Mouse (Mus musculus): ENCODE measurements around the gene Capns2. TPM values are rescaled to one million over a fixed set of nuclear protein-coding genes. Genes with fewer than 3 reads are reported as not detected.
A peak's percentile ranks its signal among the peaks of the same experiment; 100 is the strongest.
"Not testable (repeated sequence)": the region's sequence is repeated elsewhere in the genome, so short reads cannot be mapped to it uniquely, and the experiment has no call there.

Capns2 gene
- 0.75 to 4.6 TPM (median 2.7 TPM) in 3 replicates for total RNA-seq (2017)

DNA sequence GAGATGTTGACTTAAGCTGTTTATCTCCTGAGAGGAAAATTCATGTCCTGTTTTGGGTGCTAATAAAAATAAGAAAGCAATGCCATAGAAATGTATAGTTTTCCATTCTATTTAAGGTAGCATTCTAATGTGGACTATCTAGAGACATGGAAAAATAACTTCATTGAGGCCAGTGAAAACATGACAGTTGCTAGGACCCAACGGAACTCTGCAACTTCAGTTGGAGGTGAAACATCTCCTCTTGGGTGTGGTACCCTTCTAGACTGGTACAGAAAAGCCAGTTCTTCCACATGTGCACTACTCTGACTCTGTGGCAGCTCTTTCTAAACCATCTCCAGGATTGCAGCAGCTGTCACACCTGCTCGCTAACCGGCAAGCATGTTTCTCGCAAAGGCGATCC is at the start of gene Capns2:
Capns2 (plus strand) TSS at position 301 of the 400 bp plus-strand sequence.
- ATAC-seq (replicated peaks; ENCODE audit: insufficient number of reproducible peaks, low FRiP score, low TSS enrichment, poor library complexity, severe bottlenecking) = no peak

DNA sequence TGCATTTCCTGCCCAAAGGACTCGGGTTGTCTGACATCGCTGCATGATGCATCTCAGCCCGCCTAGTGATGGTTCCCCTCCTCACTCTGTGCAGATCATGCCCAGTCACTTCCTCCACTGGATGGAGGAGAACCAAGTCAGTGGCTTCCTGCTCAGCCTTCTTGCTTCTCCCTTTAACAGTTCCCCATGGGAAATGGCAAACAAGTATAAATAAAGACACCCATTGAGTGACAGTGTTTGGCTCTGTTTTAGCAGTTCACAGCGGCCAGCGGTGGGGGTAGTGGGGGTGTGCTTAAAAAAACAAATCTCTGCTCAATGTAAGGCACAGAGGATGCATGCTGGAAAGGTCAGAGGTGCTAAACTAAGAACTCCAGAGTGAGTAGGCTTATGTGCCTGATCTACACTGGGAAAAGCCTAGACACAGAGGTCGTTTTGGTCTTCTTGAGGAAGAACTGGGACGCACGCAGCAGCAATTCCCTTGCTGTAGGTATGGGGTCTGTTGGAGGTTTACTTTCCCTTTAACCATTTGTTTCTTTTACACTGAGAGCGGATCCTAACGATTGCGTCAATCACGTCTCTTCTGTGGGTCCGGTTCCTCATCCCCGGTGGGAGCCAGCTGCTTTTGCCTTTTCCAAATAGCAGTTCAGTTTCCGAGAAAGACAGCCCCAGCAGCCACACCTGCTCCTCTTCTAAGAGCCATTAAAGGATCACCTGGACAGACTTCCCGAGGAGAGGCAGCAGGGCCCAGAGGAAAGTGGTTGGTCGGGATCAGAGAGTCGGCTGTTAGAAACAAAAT is 47.8 kb upstream of the Capns2 start:
- peak; percentile 62 for ATAC-seq (replicated peaks; ENCODE audit: insufficient number of reproducible peaks, low FRiP score, low TSS enrichment, poor library complexity, severe bottlenecking)

DNA sequence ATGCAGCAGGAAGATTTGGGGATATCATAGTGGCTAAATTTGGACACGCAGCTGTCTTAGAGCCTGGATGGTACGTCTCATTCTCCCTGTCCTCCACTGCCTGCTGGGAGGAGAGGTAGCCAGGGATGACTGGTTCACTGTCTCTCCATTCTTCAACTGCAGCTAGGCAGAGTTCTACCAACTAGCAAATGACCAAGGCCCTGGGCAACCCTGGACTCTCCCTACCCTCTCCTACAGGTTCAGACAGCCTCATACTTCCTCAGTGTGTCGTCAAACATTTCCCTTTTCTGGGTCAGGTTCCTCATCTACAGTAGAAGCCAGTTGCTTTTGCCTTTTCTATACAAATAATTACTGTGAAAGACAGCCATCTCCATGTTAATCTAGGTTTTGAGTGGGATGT is 46.5 kb upstream of the Capns2 start:
- ATAC-seq (replicated peaks; ENCODE audit: insufficient number of reproducible peaks, low FRiP score, low TSS enrichment, poor library complexity, severe bottlenecking) = peak; percentile 71

DNA sequence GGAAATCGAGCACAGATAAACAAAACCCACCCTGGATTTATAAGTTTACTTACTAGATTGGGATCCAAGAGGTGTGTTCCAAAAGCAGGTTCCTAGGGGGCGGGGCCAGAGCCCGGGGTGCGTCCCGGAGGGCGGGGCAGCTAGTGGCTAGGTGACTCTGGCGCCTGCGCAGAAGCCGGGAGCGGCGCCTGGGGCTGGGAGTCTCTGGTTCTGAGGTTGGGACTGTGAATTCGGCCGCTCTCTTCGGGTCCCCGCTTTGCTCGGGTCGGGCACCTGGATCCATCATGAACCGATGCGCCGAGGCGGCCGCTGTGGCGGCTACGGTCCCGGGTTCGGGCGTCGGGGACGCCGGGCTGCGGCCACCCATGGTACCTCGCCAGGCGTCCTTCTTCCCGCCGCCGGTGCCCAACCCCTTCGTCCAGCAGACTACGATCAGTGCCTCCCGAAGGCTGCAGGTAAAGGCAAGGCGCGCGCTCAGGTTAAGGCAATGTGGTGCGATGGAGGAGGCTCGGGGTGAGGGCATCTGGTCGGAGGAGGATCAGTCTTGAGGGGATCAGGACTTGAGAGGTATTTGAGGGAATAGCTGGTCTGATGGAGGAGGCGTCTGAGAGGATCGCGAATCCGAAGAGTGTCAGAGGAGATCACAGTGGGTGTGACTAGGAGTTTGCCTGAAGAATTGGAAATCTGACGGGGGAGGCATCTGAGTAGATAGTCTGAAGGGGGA is 45.9 kb upstream of the Capns2 start, which contains the start of gene Lpcat2:
Lpcat2 (plus strand) TSS at position 169 of the 724 bp plus-strand sequence.
- ATAC-seq (replicated peaks; ENCODE audit: insufficient number of reproducible peaks, low FRiP score, low TSS enrichment, poor library complexity, severe bottlenecking) = no peak

DNA sequence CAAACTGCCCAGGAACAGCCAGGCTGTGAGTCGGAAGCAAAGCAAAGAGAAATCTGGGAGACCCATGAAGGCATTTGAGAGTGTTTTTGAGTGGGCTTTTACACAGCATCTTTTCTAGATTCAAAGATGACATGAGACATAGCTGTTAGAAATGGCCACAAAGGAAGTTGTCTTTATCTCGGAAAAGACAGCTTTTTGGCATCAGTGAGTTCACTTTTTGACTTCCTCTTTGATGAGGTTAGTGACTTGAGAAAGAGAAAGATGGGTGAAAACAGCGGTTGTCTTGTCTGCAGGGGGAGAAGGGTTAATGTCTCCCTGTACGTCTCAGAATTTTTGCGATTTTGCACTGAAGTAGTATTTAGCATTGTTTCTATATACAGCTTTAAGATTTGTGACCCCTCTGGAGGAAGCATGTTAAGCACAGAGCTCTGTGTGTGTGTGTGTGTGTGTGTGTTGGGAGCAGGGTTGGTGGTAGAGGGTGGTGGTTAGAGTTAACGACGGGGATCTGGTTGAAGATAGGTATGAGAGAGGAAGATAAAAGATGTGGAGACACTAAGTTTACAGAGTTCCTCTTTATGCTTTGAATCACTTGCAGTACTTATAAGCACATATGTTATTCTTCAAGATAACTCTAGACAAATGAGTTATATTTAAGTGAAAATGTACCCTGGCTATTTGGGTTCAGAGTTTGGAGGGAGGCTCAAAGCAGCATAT is 44.8 kb upstream of the Capns2 start:
- no peak for ATAC-seq (replicated peaks; ENCODE audit: insufficient number of reproducible peaks, low FRiP score, low TSS enrichment, poor library complexity, severe bottlenecking)

DNA sequence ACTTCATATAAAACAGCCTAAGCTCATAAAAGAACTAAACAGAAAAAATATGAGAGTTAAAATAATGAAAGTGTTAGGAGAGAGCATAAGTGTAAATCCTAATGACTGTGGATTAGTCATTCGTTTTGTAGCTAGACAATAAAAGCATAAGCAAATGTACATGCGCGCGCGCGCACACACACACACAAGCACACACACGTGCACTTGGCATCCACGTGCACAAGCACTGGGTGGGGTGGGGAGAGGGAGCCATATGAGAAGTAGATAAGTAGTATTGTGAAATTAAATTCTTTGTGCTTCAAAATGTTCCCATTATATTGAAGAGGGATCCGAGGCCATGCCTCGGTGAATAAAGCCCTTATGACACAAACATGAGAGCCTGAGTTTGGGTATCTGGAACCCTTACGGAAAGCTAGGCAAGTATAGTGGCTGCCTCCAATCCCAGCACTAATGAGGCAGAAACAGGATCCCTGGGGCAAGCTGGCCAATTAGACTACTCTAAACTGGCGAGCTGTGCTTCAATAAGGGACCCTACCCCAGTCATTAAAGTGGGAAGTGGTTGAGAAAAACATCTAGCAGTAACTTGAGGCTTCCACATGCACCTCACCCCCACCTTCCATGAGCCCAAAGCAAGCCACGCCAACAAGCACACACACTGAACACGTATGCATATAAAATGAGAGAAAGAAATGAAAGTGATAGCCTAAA is 42.6 kb upstream of the Capns2 start:
- no peak for ATAC-seq (replicated peaks; ENCODE audit: insufficient number of reproducible peaks, low FRiP score, low TSS enrichment, poor library complexity, severe bottlenecking)

DNA sequence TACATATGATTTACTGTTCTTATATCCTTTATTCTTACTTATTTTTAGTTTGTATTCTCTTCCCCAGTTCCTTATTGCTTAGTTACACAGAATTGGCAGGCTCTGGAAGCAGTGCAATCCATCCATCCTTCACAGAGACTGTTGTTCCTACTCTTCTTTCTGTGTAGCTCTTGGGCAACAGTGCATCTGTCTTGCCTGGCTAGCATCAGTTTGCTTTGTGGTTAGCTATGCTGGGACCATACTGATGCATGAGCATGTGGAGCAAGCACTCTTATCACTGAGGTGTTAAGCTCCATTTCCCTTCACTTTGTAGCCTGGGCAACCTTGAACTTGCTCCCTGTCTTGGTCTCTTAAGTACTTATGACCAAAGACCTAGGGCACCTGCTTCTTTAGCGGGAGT is 39.2 kb upstream of the Capns2 start:
- ATAC-seq (replicated peaks; ENCODE audit: insufficient number of reproducible peaks, low FRiP score, low TSS enrichment, poor library complexity, severe bottlenecking) = no peak

DNA sequence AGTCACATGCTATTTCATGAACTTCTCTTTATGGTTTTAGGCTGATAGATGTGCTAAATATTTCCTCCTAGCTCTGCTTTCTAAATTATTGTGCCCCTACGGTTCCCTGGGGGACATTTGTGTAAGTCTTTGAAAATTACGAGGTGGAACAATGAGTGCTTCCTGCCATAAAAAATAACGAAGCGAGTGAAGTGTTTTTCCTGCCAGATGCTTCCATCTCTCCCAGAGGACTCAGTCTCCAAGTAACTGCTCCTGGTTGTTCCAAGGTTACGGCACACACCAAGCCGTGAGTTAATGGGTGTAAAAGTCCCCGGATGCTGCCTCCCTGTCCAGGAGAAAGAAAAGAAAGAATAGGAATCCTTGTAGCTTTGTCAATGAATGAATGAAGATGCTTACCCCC is 30.9 kb upstream of the Capns2 start:
- ATAC-seq (replicated peaks; ENCODE audit: insufficient number of reproducible peaks, low FRiP score, low TSS enrichment, poor library complexity, severe bottlenecking) = no peak

DNA sequence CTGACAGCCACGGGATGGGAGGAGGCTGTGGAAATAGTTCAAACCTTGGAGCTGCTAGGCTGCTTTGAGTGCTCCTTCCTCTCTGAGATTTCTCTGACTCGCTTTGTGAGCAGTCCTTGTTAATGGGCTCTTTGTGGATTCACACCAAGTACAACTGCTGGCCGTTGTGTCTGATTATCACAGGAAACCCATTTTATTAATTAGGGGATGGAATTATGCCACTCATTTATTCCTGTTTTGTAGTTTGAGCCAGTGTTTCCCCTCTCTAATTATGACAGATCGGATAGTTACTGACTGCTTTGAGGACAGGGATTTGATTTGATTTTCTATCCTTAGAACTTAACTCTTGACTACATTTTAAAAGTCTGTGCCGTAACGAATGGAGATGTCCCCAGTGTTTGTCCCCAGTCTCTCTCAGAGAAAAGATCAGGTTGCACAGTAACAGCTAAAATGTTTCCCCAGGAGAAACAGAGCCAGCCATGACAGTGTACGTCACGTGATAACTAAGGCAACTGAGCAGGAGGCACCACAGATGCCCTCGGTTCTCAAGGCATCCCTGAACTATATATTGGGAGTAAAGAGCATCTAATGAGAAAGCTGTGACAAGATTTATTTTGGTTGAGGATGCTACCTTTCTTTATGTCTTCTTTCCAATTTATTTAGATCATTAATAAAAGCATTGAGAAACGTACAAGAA is 29.0 kb upstream of the Capns2 start:
- no peak for ATAC-seq (replicated peaks; ENCODE audit: insufficient number of reproducible peaks, low FRiP score, low TSS enrichment, poor library complexity, severe bottlenecking)

DNA sequence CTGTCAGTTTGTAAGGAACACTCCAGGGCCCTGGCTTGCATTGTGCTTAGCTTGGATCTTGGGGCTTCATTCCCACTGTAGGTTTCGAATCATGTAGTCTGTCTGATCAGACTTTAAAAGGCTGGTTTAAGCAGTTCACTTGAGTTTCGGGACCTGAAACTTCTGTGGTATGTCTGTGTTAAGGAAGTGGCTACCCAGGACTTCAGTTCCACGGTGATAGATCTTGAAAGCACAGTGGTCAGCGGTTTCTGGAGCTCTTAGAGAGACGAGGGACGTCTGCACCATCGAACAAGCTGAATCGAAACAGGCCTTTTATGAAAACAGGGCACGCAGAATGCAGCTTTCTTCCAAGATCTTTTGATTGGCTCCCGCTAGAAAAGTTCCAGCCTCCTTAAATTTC is 25.4 kb upstream of the Capns2 start:
- no peak for ATAC-seq (replicated peaks; ENCODE audit: insufficient number of reproducible peaks, low FRiP score, low TSS enrichment, poor library complexity, severe bottlenecking)

DNA sequence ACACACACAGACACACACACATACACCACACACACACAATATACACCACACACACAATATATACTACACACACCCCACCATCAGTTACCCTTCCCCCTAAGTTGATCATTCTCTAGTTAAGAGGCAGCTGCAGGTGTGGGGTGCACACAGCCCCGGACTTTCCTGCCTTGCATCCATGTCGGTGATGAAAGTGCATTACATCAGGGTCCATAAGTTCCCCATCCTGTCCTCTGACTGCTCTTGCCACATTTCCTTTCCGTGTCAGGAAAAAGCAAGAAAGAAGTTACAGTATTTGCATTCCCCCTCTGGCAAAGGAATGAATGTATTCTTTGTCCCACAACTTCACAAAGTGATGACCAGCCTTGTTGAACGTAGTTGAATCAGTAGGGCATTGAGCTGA is 20.0 kb upstream of the Capns2 start:
- ATAC-seq (replicated peaks; ENCODE audit: insufficient number of reproducible peaks, low FRiP score, low TSS enrichment, poor library complexity, severe bottlenecking) = no peak

DNA sequence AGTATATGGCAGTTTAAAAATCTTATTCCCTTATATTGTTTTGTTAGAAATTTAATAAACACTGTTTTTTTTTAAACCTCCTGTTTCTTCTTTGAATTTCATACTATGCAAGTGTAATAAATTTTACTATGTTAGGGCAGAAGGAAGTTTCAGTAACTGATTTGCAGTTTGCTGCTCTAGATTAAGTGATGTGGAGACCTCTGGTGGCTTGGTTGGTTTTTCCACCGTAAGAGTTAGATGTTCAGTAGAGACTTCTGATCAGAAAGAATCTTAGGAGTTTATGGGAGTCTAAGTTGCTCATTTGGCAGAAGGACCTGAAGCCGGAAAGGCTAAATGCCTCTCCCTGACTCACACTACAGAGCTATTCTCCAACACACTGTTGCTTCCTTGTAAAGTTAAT is 17.4 kb upstream of the Capns2 start:
- ATAC-seq (replicated peaks; ENCODE audit: insufficient number of reproducible peaks, low FRiP score, low TSS enrichment, poor library complexity, severe bottlenecking) = no peak

DNA sequence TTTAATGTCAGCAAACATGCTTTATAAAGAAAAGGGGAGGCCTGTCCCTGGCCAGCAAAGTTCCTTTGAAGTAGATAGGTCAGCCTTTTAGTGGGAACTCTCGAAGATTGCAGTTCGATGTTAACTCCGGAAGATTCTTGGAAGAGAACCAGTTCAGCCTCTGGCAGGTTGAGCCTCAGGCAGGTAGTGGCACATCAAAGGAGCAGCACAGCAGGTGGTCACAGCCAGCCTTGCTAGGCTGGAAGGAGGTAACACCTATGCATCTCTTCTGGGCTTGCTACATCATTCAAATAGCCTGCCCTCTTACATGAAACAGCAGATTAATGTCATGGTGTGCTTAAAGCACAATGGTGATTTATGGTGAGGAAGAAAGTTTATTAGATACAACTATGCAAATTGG is 9.0 kb upstream of the Capns2 start:
- ATAC-seq (replicated peaks; ENCODE audit: insufficient number of reproducible peaks, low FRiP score, low TSS enrichment, poor library complexity, severe bottlenecking) = not testable (repeated sequence)

DNA sequence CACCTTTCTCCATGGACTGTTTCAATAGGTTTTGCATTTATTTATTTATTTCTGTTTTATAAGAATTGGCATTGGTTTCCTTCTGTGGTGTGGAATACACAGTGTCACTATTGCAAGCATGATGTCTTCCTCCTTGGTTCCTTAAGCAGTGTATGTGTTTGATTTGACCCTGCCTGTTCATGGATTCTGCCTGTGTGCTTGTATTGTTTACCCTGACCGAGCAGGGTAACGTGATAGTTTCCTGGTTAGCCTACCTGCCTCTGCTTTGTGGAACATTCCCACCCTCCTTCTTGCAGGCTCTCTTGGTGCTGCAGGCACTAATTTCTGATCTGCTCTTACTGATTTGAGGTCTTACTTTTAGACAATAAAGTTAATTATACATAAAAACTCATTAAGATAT is 7.3 kb upstream of the Capns2 start:
- no peak for ATAC-seq (replicated peaks; ENCODE audit: insufficient number of reproducible peaks, low FRiP score, low TSS enrichment, poor library complexity, severe bottlenecking)

DNA sequence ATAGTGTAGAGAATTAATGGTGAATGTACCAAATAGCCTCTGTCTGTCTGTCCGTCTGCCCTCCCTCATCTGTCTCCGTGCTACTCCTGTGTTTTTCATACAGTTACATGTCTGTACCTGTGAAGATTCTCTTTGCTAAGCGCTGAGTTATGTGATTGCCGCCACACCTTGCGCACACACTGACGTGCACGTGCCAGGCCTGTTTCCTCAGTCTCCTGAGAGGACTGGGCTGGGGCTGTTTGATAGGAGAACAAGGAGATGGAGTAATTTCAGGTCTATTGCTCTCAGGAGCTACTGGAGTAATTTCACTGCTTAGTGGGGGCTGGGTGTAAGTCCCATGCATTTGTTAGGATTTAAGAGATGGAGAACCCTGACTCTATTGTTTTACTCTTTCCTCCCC is 6.2 kb upstream of the Capns2 start:
- ATAC-seq (replicated peaks; ENCODE audit: insufficient number of reproducible peaks, low FRiP score, low TSS enrichment, poor library complexity, severe bottlenecking) = no peak

DNA sequence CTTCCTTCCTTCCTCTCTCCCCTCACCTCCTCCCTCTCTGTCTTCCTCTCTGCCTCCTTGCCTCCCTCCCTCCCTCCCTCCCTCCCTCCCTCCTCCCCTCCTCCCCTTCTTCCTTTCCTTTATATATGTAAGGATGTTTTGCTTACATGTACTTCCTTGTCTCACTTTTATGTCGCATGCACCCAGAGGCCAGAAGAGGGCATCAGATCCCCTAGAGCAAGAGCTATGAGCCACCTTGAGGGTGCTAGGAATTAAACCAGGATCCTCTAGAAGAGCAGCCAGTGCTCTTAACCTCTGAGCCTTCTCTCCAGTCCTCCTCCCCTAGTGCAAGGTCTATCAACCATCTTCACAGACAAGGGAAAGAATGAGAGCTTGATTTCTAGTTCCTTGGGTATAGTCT is 5.2 kb upstream of the Capns2 start:
- ATAC-seq (replicated peaks; ENCODE audit: insufficient number of reproducible peaks, low FRiP score, low TSS enrichment, poor library complexity, severe bottlenecking) = no peak

DNA sequence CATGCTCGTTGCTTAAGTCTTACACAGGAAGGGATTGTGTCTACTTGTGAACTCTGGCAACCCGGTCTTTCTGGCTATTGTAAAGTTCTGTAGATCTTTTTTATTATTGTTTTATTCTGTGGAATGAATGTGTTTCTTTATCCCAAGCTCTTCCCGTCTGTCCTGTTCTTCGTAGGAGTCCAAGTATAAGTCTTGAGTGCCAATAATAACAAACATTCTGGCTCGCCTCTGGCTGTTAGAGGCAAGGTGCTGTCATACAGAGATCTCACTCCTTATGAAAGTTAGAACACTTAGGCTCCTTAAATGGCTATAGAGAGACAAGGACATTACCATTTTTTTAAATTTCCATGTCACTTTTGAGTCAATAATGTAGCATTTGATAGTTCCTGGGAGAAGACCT is 4.6 kb upstream of the Capns2 start:
- ATAC-seq (replicated peaks; ENCODE audit: insufficient number of reproducible peaks, low FRiP score, low TSS enrichment, poor library complexity, severe bottlenecking) = no peak

DNA sequence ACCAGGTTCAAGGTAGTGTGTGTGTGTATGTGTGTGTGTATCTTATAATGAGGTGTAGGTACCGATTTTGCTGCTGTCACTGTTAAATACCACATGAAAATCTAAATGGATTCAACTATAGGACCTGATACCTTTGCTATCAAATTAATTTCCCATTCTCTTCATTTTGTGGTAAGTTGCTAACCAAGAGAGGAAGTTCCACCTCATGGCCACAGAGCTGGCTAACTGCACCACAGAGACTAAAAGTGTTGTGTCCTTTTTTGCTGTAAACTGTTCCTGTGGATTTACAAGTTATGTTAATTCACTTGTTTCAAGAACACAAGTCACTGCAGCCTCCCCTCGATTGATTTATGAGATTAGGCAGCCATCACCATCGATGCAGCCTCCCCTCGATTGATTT is 3.4 kb upstream of the Capns2 start:
- no peak for ATAC-seq (replicated peaks; ENCODE audit: insufficient number of reproducible peaks, low FRiP score, low TSS enrichment, poor library complexity, severe bottlenecking)
